Mouse (Mus musculus): ENCODE measurements around the gene Tbx21. TPM values are rescaled to one million over a fixed set of nuclear protein-coding genes. Genes with fewer than 3 reads are reported as not detected.

Gene Tbx21
- 0.25 and 0.54 TPM in 2 replicates for polyA plus RNA-seq (2012; rRNA removed)

DNA sequence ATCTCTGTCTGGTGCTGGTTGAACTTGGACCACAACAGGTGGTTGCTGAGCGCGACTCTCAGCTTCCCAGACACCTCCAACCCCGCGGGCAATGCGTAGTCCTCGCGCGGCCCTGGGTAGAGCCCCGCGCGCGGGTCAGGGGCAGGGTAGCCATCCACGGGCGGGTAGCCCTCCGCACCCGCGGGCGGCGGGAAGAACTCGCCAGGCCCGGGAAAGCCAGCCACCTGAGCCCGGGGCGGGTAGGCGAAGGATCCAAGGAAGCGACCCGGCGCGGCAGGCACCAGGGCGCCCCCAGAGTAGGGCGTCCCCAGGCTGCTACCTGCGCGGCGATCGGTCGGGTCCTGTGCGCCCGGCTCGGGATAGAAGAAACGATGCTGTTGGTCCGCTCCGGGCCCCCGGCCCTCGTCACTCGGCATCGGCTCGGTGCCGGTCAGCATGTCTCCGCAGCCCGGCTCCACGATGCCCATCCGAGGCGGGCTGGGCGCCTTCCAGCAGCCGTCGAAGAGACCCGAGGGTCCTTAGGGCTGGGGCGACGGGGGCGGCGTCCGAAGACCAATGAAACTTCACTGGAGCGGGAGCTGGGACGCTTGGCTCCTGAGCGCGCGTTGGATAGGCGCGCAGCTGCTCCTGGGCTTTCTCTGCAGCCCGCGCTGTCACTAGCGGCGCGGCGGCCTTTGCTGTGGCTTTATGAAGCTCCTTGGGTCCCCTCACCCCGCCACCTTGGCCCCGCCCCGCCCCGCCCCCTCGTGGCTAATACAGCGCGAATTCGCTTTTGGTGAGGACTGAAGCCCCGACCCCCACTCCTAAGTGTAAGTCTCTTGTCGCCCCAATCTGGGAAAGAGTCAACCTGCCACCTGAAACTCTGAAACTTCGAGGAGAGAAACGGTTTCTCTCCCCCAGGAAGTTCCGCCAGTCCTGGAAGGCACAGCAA, at the start of gene Tbx21:
Gene Tbx21 (minus strand): TSS at position 661 of the 931 bp plus-strand sequence.

DNA sequence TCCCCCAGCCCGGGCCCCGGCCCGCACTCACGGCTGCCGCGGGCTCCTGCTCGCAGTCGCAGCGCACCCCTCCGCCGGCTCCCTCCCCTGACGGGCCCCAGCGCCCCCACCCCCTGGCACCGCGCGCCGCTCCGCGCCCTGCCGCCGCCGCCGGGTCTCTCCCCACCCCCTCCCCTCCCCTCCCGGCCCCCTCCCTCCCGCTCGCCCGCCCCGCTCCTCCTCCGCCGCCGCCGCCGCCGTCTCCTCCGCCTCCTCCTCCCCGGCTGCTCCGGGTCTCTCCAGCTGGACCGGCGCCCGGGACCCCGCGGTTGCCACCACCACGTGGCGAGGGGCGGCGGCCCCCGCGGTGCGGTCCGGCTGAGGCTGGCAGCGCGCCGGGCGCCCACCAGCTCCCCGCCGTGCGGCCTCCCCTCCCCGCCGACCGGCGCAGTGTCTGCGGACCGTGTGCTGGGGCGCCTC, 36.2 kb upstream of the Tbx21 start, which contains the start of gene Tbkbp1:
Gene Tbkbp1 (minus strand): TSS at position 153 of the 459 bp plus-strand sequence.

DNA sequence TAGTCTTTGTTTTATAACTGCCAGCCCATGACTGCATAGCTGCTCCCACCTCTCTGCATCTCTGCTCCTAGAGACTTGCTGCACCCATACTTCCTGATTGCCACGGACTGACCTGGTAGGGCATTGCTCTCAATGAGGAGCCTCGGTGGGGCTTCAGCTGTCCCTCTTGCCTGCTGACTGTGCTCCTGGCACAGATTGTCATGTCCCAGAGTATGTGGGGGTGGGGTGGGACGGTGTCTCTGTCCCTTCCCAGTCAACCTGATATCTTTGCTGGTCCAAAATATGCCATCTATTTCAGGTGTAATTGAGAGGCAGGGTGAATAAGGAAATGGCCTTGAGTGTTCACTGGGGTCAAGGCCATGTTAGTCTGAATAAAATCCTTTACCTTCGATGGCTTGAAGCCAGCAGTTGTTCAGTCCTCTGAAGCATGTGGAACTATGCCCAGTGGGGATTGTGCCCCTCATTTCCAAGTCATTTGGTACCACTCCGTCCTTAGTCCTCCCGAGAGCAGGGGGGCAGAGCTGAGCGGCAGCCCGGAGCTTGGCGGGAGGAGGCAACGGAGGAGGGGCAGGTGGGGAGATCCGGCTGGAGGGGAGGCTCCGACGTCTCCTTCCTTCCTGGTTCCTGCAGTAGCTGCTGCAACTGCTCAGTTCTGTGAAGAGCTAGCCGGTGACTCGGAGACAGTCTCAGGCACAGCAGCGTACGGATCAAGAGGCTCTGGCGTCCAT, 64.8 kb downstream of the Tbx21 start, which contains the start of gene Osbpl7:
Gene Osbpl7 (plus strand): TSS at position 413 of the 728 bp plus-strand sequence.

Other genes with a start within 250 kb of the Tbx21 start
- 36.7 and 41.5 TPM in 2 replicates for gene Cdk5rap3, start 198.8 kb downstream of the Tbx21 start, polyA plus RNA-seq (2012; rRNA removed)
- 237 and 308 TPM in 2 replicates for gene Prr15l, start 187.2 kb downstream of the Tbx21 start, polyA plus RNA-seq (2012; rRNA removed)
- gene Pnpo, start 171.3 kb downstream of the Tbx21 start, polyA plus RNA-seq (2012; rRNA removed) = 63.6 and 72.4 TPM in 2 replicates
- gene Sp2, start 132.4 kb downstream of the Tbx21 start, polyA plus RNA-seq (2012; rRNA removed) = 16.6 and 18.3 TPM in 2 replicates
- 0.31 and 0.41 TPM in 2 replicates for gene Sp6, start 101.9 kb downstream of the Tbx21 start, polyA plus RNA-seq (2012; rRNA removed)
- 18.4 and 19.4 TPM in 2 replicates for gene Scrn2, start 85.4 kb downstream of the Tbx21 start, polyA plus RNA-seq (2012; rRNA removed)
- gene Lrrc46, start 73.9 kb downstream of the Tbx21 start, polyA plus RNA-seq (2012; rRNA removed) = 0.21 and 0.41 TPM in 2 replicates
- gene Mrpl10, start 73.8 kb downstream of the Tbx21 start, polyA plus RNA-seq (2012; rRNA removed) = 154 and 159 TPM in 2 replicates
- gene Osbpl7, start 64.7 kb downstream of the Tbx21 start, polyA plus RNA-seq (2012; rRNA removed) = 43.5 and 50.6 TPM in 2 replicates
- gene Tbkbp1, start 36.2 kb upstream of the Tbx21 start, polyA plus RNA-seq (2012; rRNA removed) = 7.7 and 7.8 TPM in 2 replicates
- 16.9 and 20.8 TPM in 2 replicates for gene Kpnb1, start 72.5 kb upstream of the Tbx21 start, polyA plus RNA-seq (2012; rRNA removed)
- 28.1 and 39.9 TPM in 2 replicates for gene Npepps, start 165.3 kb upstream of the Tbx21 start, polyA plus RNA-seq (2012; rRNA removed)
- 9.4 and 10.0 TPM in 2 replicates for gene Mrpl45, start 200.4 kb upstream of the Tbx21 start, polyA plus RNA-seq (2012; rRNA removed)
- gene Gpr179, start 236.7 kb upstream of the Tbx21 start, polyA plus RNA-seq (2012; rRNA removed) = 0.09 TPM in 2 replicates
- gene Socs7, start 247.2 kb upstream of the Tbx21 start, polyA plus RNA-seq (2012; rRNA removed) = 6.0 and 6.6 TPM in 2 replicates